Mouse (Mus musculus): ENCODE measurements around the gene Ppp4c.

DNA sequence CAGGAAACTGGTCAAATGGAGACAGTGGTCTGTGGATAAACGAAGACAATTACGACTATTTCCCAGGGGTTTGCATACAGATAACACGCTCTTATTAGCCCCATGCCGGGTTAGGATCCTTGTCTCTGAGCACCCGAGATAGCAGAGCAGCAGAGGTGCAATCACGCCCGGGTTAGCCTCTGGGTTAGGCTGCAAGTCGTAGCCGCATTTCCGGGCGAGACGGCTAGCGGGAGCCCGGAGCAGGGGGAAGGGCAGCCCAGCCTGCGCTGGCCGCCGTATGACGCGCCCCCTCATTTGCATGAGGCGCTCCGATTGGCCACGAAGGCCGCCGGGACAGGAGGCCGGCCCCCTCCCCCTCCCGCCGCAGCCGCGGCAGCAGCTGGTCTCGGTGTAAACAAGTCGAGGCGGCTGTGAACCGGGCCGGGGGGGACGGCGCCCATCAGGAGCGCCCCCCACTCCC, 15.7 kb downstream of the Ppp4c start, which contains the start of gene Ypel3:
- 0 out of 2 replicates have a peak, but pooled peaks have one; percentile 5 for TF ChIP-seq HCFC1 (IDR thresholded peaks at IDR 0.05; ENCODE audit: borderline replicate concordance, insufficient read depth, low read length)
- TF ChIP-seq ZNF384 (IDR thresholded peaks at IDR 0.05; ENCODE audit: low read depth, low read length) = no peak
- TF ChIP-seq MAFK (IDR thresholded peaks at IDR 0.05; ENCODE audit: insufficient read depth, low read depth, low read length) = no peak
- no peak for TF ChIP-seq CHD2 (IDR thresholded peaks at IDR 0.05; ENCODE audit: low read depth, low read length)
- no peak for TF ChIP-seq ZC3H11A (IDR thresholded peaks at IDR 0.05; ENCODE audit: borderline replicate concordance, low read depth, low read length)
